In genomic region chr11:96284041-96284749, GRCm38 (mm10) we compare ENCODE assay signal across 8 mouse cellular contexts. TPM values are rescaled to one million over a fixed set of nuclear protein-coding genes. Genes with fewer than 3 reads are reported as not detected.
DNase-seq lines count a peak whose midpoint lies in the region; ATAC-seq lines count a peak whose summit lies in the region.

No protein-coding gene starts in this region.

- peak overlapping the region; percentile 52 for H3K4me2 ChIP-seq in hindbrain, embryonic 16.5 days (ENCODE audit: low read length)
- peak overlapping the region; percentile 67 for H3K4me2 ChIP-seq in lung, embryonic 15.5 days
- H3K4me2 ChIP-seq in stomach, embryonic 14.5 days (replicated peaks; ENCODE audit: low read depth, low read length) = peak overlapping the region; percentile 51

- no peak for ATAC-seq in megakaryocyte, adult 5-6 weeks (ENCODE audit: poor library complexity, severe bottlenecking)
- ATAC-seq in hindbrain, embryonic 16.5 days = no peak; the same call in 1 of the 2 replicates
- ATAC-seq in lung, embryonic 15.5 days (ENCODE audit: borderline replicate concordance, extremely low read depth, low FRiP score, low TSS enrichment) = peak; percentile 47; the same call in 1 of the 2 replicates
- ATAC-seq in stomach, embryonic 14.5 days (ENCODE audit: insufficient number of reproducible peaks, insufficient read depth, low FRiP score, low read depth) = peak; percentile 24; the same call in 1 of the 2 replicates

- H3K27ac ChIP-seq in embryonic facial prominence, embryonic 10.5 days (replicated peaks) = no peak overlapping the region
- H3K27ac ChIP-seq in hindbrain, embryonic 16.5 days (ENCODE audit: low read depth, low read length) = peak overlapping the region; percentile 83
- peak overlapping the region; percentile 84 for H3K27ac ChIP-seq in lung, embryonic 15.5 days
- H3K27ac ChIP-seq in stomach, embryonic 14.5 days (ENCODE audit: low read length) = peak overlapping the region; percentile 89

- peaks cover 97% of the 10 kb centered on the region for H3K27me3 ChIP-seq in megakaryocyte, embryonic 14.5 days (replicated peaks)
- H3K27me3 ChIP-seq in embryonic facial prominence, embryonic 10.5 days (replicated peaks; ENCODE audit: low read depth, poor library complexity, severe bottlenecking) = peaks cover 100% of the 10 kb centered on the region
- H3K27me3 ChIP-seq in hindbrain, embryonic 16.5 days (replicated peaks; ENCODE audit: control insufficient read depth, insufficient read depth, low read length) = peaks cover 64% of the 10 kb centered on the region
- peaks cover 93% of the 10 kb centered on the region for H3K27me3 ChIP-seq in lung, embryonic 15.5 days
- peaks cover 34% of the 10 kb centered on the region for H3K27me3 ChIP-seq in stomach, embryonic 14.5 days (ENCODE audit: control insufficient read depth, insufficient read depth, low read length)

- H3K4me1 ChIP-seq in megakaryocyte, embryonic 14.5 days = peaks cover 39% of the 10 kb centered on the region
- H3K4me1 ChIP-seq in embryonic facial prominence, embryonic 10.5 days = peaks cover 20% of the 10 kb centered on the region
- H3K4me1 ChIP-seq in hindbrain, embryonic 16.5 days (ENCODE audit: control insufficient read depth, insufficient read depth, low read depth, low read length) = peaks cover 2% of the 10 kb centered on the region; the same call in 1 of the 2 replicates
- H3K4me1 ChIP-seq in lung, embryonic 15.5 days = peaks cover 22% of the 10 kb centered on the region
- H3K4me1 ChIP-seq in stomach, embryonic 14.5 days (ENCODE audit: control insufficient read depth, insufficient read depth, low read length) = 0 out of 2 replicates have a peak, but pooled peaks cover 4% of the 10 kb centered on the region

- peak overlapping the region; percentile 59 for H3K9ac ChIP-seq in hindbrain, embryonic 16.5 days (ENCODE audit: low read depth, low read length)
- H3K9ac ChIP-seq in lung, embryonic 15.5 days = peak overlapping the region; percentile 58
- peak overlapping the region; percentile 60 for H3K9ac ChIP-seq in stomach, embryonic 14.5 days (replicated peaks; ENCODE audit: low read depth, low read length)

- under 1% methylated on average over 49 of the region's 49 CpGs for WGBS in embryonic facial prominence, embryonic 10.5 days
- WGBS in hindbrain, embryonic 16.5 days = under 1% methylated on average over 47 of the region's 49 CpGs
- WGBS in lung, embryonic 15.5 days = under 1% methylated on average over 48 of the region's 49 CpGs
- under 1% methylated on average over 49 of the region's 49 CpGs for WGBS in stomach, embryonic 14.5 days

- peak overlapping the region; percentile 82 for H3K4me3 ChIP-seq in megakaryocyte, embryonic 14.5 days (replicated peaks)
- peak overlapping the region; percentile 42 for H3K4me3 ChIP-seq in embryonic facial prominence, embryonic 10.5 days
- H3K4me3 ChIP-seq in hindbrain, embryonic 16.5 days (ENCODE audit: low read length) = peak overlapping the region; percentile 43
- H3K4me3 ChIP-seq in lung, embryonic 15.5 days = peak overlapping the region; percentile 41
- H3K4me3 ChIP-seq in stomach, embryonic 14.5 days (ENCODE audit: low read depth, low read length) = peak overlapping the region; percentile 43

- intact Hi-C loops in left cerebral cortex, postnatal 36 days (cut with DNase I) = no loop called here

- DNase-seq in embryonic facial prominence, embryonic 10.5 days (ENCODE audit: low spot score) = peak; percentile 72
- no peak for DNase-seq in left cerebral cortex, postnatal 36 days (ENCODE audit: low spot score in 2 of 2)
- DNase-seq in left cerebral cortex, adult 18-20 months (ENCODE audit: low spot score in 2 of 2) = no peak

- H3K36me3 ChIP-seq in megakaryocyte, embryonic 14.5 days (replicated peaks; ENCODE audit: low read length) = no peaks in the 10 kb centered on the region
- no peaks in the 10 kb centered on the region for H3K36me3 ChIP-seq in embryonic facial prominence, embryonic 10.5 days (replicated peaks)
- H3K36me3 ChIP-seq in hindbrain, embryonic 16.5 days (ENCODE audit: control insufficient read depth, insufficient read depth, low read length) = no peaks in the 10 kb centered on the region
- H3K36me3 ChIP-seq in lung, embryonic 15.5 days = no peaks in the 10 kb centered on the region
- no peaks in the 10 kb centered on the region for H3K36me3 ChIP-seq in stomach, embryonic 14.5 days (ENCODE audit: control insufficient read depth, insufficient read depth, low read length)

- no peaks in the 10 kb centered on the region for H3K9me3 ChIP-seq in megakaryocyte, embryonic 14.5 days
- no peaks in the 10 kb centered on the region for H3K9me3 ChIP-seq in embryonic facial prominence, embryonic 10.5 days
- H3K9me3 ChIP-seq in hindbrain, embryonic 16.5 days (ENCODE audit: control insufficient read depth, low read length) = peaks cover 3% of the 10 kb centered on the region; the same call in 1 of the 2 replicates
- H3K9me3 ChIP-seq in lung, embryonic 15.5 days = no peaks in the 10 kb centered on the region
- no peaks in the 10 kb centered on the region for H3K9me3 ChIP-seq in stomach, embryonic 14.5 days (ENCODE audit: control insufficient read depth, low read depth, low read length)

RNA-seq across cellular contexts. Expression of gene Hoxb7, which starts 2.2 kb away (rescaled TPM):
- not detected in 2 replicates for polyA plus RNA-seq in megakaryocyte, embryonic 14.5 days (2012; ENCODE audit: insufficient read depth, low replicate concordance)
- total RNA-seq in megakaryocyte, adult 5-6 weeks (2015) = 0.11 TPM in 1 of 2 replicates, not detected in the other
- total RNA-seq in megakaryocyte, adult 5-6 weeks (2017) = not detected in 2 replicates
- polyA plus RNA-seq in embryonic facial prominence, embryonic 10.5 days (2016; fragmentation: Nextera tagmentation; extraction: Ambion mirVana) = not detected in 2 replicates
- 29.3 and 33.1 TPM in 2 replicates for polyA plus RNA-seq in hindbrain, embryonic 16.5 days (2015; fragmentation: Nextera tagmentation; extraction: Ambion mirVana)
- 2.5 and 3.0 TPM in 2 replicates for polyA plus RNA-seq in lung, embryonic 15.5 days (2015; fragmentation: Nextera tagmentation; extraction: Ambion mirVana)
- 8.4 and 14.0 TPM in 2 replicates for polyA plus RNA-seq in stomach, embryonic 14.5 days (2014; fragmentation: Nextera tagmentation; extraction: Ambion mirVana)
- not detected for total RNA-seq in left cerebral cortex, postnatal 36 days (2021)
- total RNA-seq in left cerebral cortex, adult 18-20 months (2021) = not detected

RNA-seq across cellular contexts. Expression of gene Hoxb8, which starts 2.5 kb away (rescaled TPM):
- polyA plus RNA-seq in megakaryocyte, embryonic 14.5 days (2012; ENCODE audit: insufficient read depth, low replicate concordance) = not detected in 2 replicates
- not detected in 2 replicates for total RNA-seq in megakaryocyte, adult 5-6 weeks (2015)
- not detected in 2 replicates for total RNA-seq in megakaryocyte, adult 5-6 weeks (2017)
- not detected in 2 replicates for polyA plus RNA-seq in embryonic facial prominence, embryonic 10.5 days (2016; fragmentation: Nextera tagmentation; extraction: Ambion mirVana)
- 15.1 and 15.9 TPM in 2 replicates for polyA plus RNA-seq in hindbrain, embryonic 16.5 days (2015; fragmentation: Nextera tagmentation; extraction: Ambion mirVana)
- polyA plus RNA-seq in lung, embryonic 15.5 days (2015; fragmentation: Nextera tagmentation; extraction: Ambion mirVana) = 0.91 and 1.0 TPM in 2 replicates
- polyA plus RNA-seq in stomach, embryonic 14.5 days (2014; fragmentation: Nextera tagmentation; extraction: Ambion mirVana) = 2.3 and 2.7 TPM in 2 replicates
- total RNA-seq in left cerebral cortex, postnatal 36 days (2021) = not detected
- not detected for total RNA-seq in left cerebral cortex, adult 18-20 months (2021)

RNA-seq across cellular contexts. Expression of gene Hoxb6, which starts 8.1 kb away (rescaled TPM):
- polyA plus RNA-seq in megakaryocyte, embryonic 14.5 days (2012; ENCODE audit: insufficient read depth, low replicate concordance) = not detected in 2 replicates
- total RNA-seq in megakaryocyte, adult 5-6 weeks (2015) = not detected in 2 replicates
- not detected in 2 replicates for total RNA-seq in megakaryocyte, adult 5-6 weeks (2017)
- 0.15 TPM in 1 of 2 replicates, not detected in the other for polyA plus RNA-seq in embryonic facial prominence, embryonic 10.5 days (2016; fragmentation: Nextera tagmentation; extraction: Ambion mirVana)
- 49.9 and 53.3 TPM in 2 replicates for polyA plus RNA-seq in hindbrain, embryonic 16.5 days (2015; fragmentation: Nextera tagmentation; extraction: Ambion mirVana)
- 15.2 and 16.9 TPM in 2 replicates for polyA plus RNA-seq in lung, embryonic 15.5 days (2015; fragmentation: Nextera tagmentation; extraction: Ambion mirVana)
- polyA plus RNA-seq in stomach, embryonic 14.5 days (2014; fragmentation: Nextera tagmentation; extraction: Ambion mirVana) = 12.4 TPM in 2 replicates
- not detected for total RNA-seq in left cerebral cortex, postnatal 36 days (2021)
- not detected for total RNA-seq in left cerebral cortex, adult 18-20 months (2021)

RNA-seq across cellular contexts. Expression of gene Hoxb9, which starts 12.9 kb away (rescaled TPM):
- polyA plus RNA-seq in megakaryocyte, embryonic 14.5 days (2012; ENCODE audit: insufficient read depth, low replicate concordance) = 0.09 TPM in 1 of 2 replicates, not detected in the other
- not detected in 2 replicates for total RNA-seq in megakaryocyte, adult 5-6 weeks (2015)
- not detected in 2 replicates for total RNA-seq in megakaryocyte, adult 5-6 weeks (2017)
- polyA plus RNA-seq in embryonic facial prominence, embryonic 10.5 days (2016; fragmentation: Nextera tagmentation; extraction: Ambion mirVana) = not detected in 2 replicates
- 1.4 and 5.2 TPM in 2 replicates for polyA plus RNA-seq in hindbrain, embryonic 16.5 days (2015; fragmentation: Nextera tagmentation; extraction: Ambion mirVana)
- polyA plus RNA-seq in lung, embryonic 15.5 days (2015; fragmentation: Nextera tagmentation; extraction: Ambion mirVana) = 0.25 and 0.27 TPM in 2 replicates
- 0.25 TPM in 2 replicates for polyA plus RNA-seq in stomach, embryonic 14.5 days (2014; fragmentation: Nextera tagmentation; extraction: Ambion mirVana)
- total RNA-seq in left cerebral cortex, postnatal 36 days (2021) = not detected
- total RNA-seq in left cerebral cortex, adult 18-20 months (2021) = not detected

RNA-seq across cellular contexts. Expression of gene Hoxb5, which starts 18.9 kb away (rescaled TPM):
- polyA plus RNA-seq in megakaryocyte, embryonic 14.5 days (2012; ENCODE audit: insufficient read depth, low replicate concordance) = not detected in 2 replicates
- total RNA-seq in megakaryocyte, adult 5-6 weeks (2015) = not detected in 2 replicates
- total RNA-seq in megakaryocyte, adult 5-6 weeks (2017) = not detected in 2 replicates
- 0.07 and 0.28 TPM in 2 replicates for polyA plus RNA-seq in embryonic facial prominence, embryonic 10.5 days (2016; fragmentation: Nextera tagmentation; extraction: Ambion mirVana)
- 120 and 133 TPM in 2 replicates for polyA plus RNA-seq in hindbrain, embryonic 16.5 days (2015; fragmentation: Nextera tagmentation; extraction: Ambion mirVana)
- polyA plus RNA-seq in lung, embryonic 15.5 days (2015; fragmentation: Nextera tagmentation; extraction: Ambion mirVana) = 46.1 and 54.1 TPM in 2 replicates
- polyA plus RNA-seq in stomach, embryonic 14.5 days (2014; fragmentation: Nextera tagmentation; extraction: Ambion mirVana) = 21.2 and 23.3 TPM in 2 replicates
- not detected for total RNA-seq in left cerebral cortex, postnatal 36 days (2021)
- total RNA-seq in left cerebral cortex, adult 18-20 months (2021) = not detected

Comparison
In these comparisons a context has a peak if more than half of its experiments do, and no peak if none do; other contexts are left out.
1. ATAC-seq: peak in lung, embryonic 15.5 days (single experiment) and stomach, embryonic 14.5 days (single experiment); none in megakaryocyte, adult 5-6 weeks (single experiment) and hindbrain, embryonic 16.5 days (single experiment).
2. RNA of gene Hoxb6, which starts 8.1 kb away (polyA plus RNA-seq): 49.9 to 53.3 TPM in hindbrain, embryonic 16.5 days, 15.2 to 16.9 TPM in lung, embryonic 15.5 days and 12.4 TPM in stomach, embryonic 14.5 days; not detected in megakaryocyte, embryonic 14.5 days and 0.15 TPM in embryonic facial prominence, embryonic 10.5 days; every median in the first group is over 10 times any median in the second.
3. Peak in every context shown above with its lines, with median percentiles within 50 percentile points of each other: H3K4me3 ChIP-seq, H3K4me2 ChIP-seq and H3K9ac ChIP-seq.